Mouse (Mus musculus): ENCODE measurements around the gene Wipi2.

DNA sequence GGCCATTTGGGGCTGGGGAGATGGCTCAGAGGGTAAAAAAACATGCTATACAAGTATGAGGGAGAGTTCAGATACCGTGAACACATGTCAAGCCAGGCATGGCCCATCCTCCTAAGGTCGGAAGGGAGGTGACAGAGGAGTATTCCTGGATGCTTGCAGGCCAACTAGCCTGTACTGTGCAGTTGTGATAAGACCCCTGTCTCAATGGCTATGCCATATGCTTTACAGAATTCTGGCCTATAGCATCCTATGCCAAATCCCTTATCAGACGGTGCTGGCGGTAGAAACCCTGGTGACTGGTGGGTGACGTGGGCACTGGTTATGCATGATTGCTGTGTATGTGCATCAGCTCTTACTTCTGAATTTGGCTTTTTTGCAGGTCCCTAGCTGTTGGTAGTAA lies 10.3 kb downstream of the Wipi2 start:
- no peak for TF ChIP-seq CTCF (IDR thresholded peaks at IDR 0.05; ENCODE audit: borderline replicate concordance, insufficient read depth, low read length)
- TF ChIP-seq POLR2A (IDR thresholded peaks at IDR 0.05; ENCODE audit: low read depth, low read length) = no peak

All from embryonic fibroblast, embryonic 13.5 days (primary cell).